Mouse (Mus musculus) C2C12 (cell line): ENCODE data around the gene Chst10.

Experiments used
- CEBPB ChIP-seq: IDR thresholded peaks from one replicate; pipeline ENCODE4 v1.6.1; 2011; ENCODE audit warnings: low read depth, mild to moderate bottlenecking, control low read depth, moderate library complexity
- CTCF ChIP-seq: IDR thresholded peaks from one replicate; pipeline ENCODE4 v1.5.1; 2011; ENCODE audit not compliant: control insufficient read depth, insufficient read depth, insufficient read length
- MYOG ChIP-seq: IDR thresholded peaks from one replicate; pipeline ENCODE4 v1.6.1; 2011; ENCODE audit not compliant: control insufficient read depth, insufficient read length; ENCODE audit errors: extremely low read depth

GRCm38 (mm10) chr1:38939608-38940007 is 41.6 kb upstream of the Chst10 start:
- TF ChIP-seq CTCF: no peak
- no peak for TF ChIP-seq MYOG
- no peak for TF ChIP-seq CEBPB
